Mouse (Mus musculus): Measurements from ENCODE around the gene Tsks.

Gene Tsks

GRCm38 (mm10) chr7:44942904-44943303 is at the start of gene Tsks:
Tsks (plus strand) TSS chr7:44943204.
- no peak for DNase-seq (ENCODE audit: low spot score)

- no peak for DNase-seq (ENCODE audit: low spot score)
These were observed 48.8 kb upstream of the Tsks start for GRCm38 (mm10) chr7:44894175-44894574.

- DNase-seq (ENCODE audit: low spot score): no peak
These were observed 47.8 kb upstream of the Tsks start for GRCm38 (mm10) chr7:44895206-44895592.

- peak; percentile 90 for DNase-seq (ENCODE audit: low spot score)
These were observed 47.2 kb upstream of the Tsks start, which contains the start of gene Fuz for GRCm38 (mm10) chr7:44895593-44896434. Fuz (plus strand) TSS chr7:44896079.

- DNase-seq (ENCODE audit: low spot score): no peak
These were observed 46.5 kb upstream of the Tsks start for GRCm38 (mm10) chr7:44896499-44896898.

- DNase-seq (ENCODE audit: low spot score): no peak
These were observed 44.4 kb upstream of the Tsks start for GRCm38 (mm10) chr7:44898607-44899006.

- DNase-seq (ENCODE audit: low spot score): no peak
These were observed 42.4 kb upstream of the Tsks start for GRCm38 (mm10) chr7:44900632-44901031.

GRCm38 (mm10) chr7:44901230-44901722 is 41.7 kb upstream of the Tsks start:
- DNase-seq (ENCODE audit: low spot score): peak; percentile 59

- DNase-seq (ENCODE audit: low spot score): no peak
These were observed 37.6 kb upstream of the Tsks start for GRCm38 (mm10) chr7:44905430-44905829.

GRCm38 (mm10) chr7:44908706-44909476 is 34.1 kb upstream of the Tsks start:
- DNase-seq (ENCODE audit: low spot score): peak; percentile 76

GRCm38 (mm10) chr7:44914396-44914795 is 28.6 kb upstream of the Tsks start:
- no peak for DNase-seq (ENCODE audit: low spot score)

GRCm38 (mm10) chr7:44915314-44915713 is 27.7 kb upstream of the Tsks start:
- DNase-seq (ENCODE audit: low spot score): no peak

- no peak for DNase-seq (ENCODE audit: low spot score)
These were observed 26.8 kb upstream of the Tsks start for GRCm38 (mm10) chr7:44916191-44916590.

GRCm38 (mm10) chr7:44916881-44917280 is 26.1 kb upstream of the Tsks start:
- no peak for DNase-seq (ENCODE audit: low spot score)

- DNase-seq (ENCODE audit: low spot score): no peak
These were observed 24.8 kb upstream of the Tsks start for GRCm38 (mm10) chr7:44918219-44918618.

- DNase-seq (ENCODE audit: low spot score): no peak
These were observed 23.9 kb upstream of the Tsks start for GRCm38 (mm10) chr7:44919127-44919526.

GRCm38 (mm10) chr7:44922530-44922929 is 20.5 kb upstream of the Tsks start:
- DNase-seq (ENCODE audit: low spot score): no peak

GRCm38 (mm10) chr7:44925468-44925867 is 17.5 kb upstream of the Tsks start:
- peak; percentile 36 for DNase-seq (ENCODE audit: low spot score)

- DNase-seq (ENCODE audit: low spot score): no peak
These were observed 14.4 kb upstream of the Tsks start for GRCm38 (mm10) chr7:44928570-44928969.

- peak; percentile 100 for DNase-seq (ENCODE audit: low spot score)
These were observed 13.5 kb upstream of the Tsks start, which contains the start of gene Ap2a1 for GRCm38 (mm10) chr7:44929204-44930151. Ap2a1 (minus strand) TSS chr7:44929496.

GRCm38 (mm10) chr7:44938680-44939079 is 4.3 kb upstream of the Tsks start:
- DNase-seq (ENCODE audit: low spot score): no peak

- no peak for DNase-seq (ENCODE audit: low spot score)
These were observed 6.9 kb downstream of the Tsks start for GRCm38 (mm10) chr7:44949922-44950321.

Measured in T-cell, adult 2 months (primary cell).